Mouse (Mus musculus): ENCODE results near the gene Gm42420. TPM values are rescaled to one million over a fixed set of nuclear protein-coding genes. Genes with fewer than 3 reads are reported as not detected.

Gm42420 gene
- polyA plus RNA-seq (2012; rRNA removed): 0.66 TPM in 1 of 2 replicates, not detected in the other

DNA sequence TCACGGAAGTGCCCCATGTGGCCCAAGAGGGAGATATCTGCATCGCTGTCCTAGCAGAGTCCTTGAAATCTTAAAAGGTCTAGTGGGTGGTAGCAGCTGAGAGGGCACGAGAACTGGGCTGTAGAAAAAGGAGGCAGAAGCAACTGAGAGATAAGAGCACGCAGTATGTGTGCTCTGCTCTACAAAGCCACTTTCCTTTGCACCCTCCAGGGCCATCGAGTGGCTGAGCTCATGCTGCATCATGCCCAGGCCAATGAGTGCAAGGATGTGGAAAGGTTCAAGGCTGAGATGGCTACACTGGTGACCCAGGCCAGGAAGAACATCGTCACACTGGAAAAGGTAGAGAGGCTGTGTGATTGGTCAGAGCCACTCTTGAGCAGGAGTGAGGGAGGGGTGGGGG is at the start of gene Gm42420:
Gene Gm42420, plus strand, starts transcription at position 237 of the 400 bp plus-strand sequence.
- Histone ChIP-seq H3K4me1 (ENCODE audit: control insufficient read depth, insufficient read depth, low read length) (no peaks in the 10 kb centered on the region), H3K4me3 (replicated peaks; ENCODE audit: extremely low read depth, low read depth, low read length) (no peak within 1 kb of the TSS)
- DNase-seq: no peak
- no peak for TF ChIP-seq CTCF (IDR thresholded peaks at IDR 0.05; ENCODE audit: insufficient read depth, low read length)
- TF ChIP-seq POLR2A (IDR thresholded peaks at IDR 0.05; ENCODE audit: borderline replicate concordance, extremely low read depth, low read depth, low read length): no peak
- 86% methylated on average over 6 of the region's 6 CpGs for WGBS

DNA sequence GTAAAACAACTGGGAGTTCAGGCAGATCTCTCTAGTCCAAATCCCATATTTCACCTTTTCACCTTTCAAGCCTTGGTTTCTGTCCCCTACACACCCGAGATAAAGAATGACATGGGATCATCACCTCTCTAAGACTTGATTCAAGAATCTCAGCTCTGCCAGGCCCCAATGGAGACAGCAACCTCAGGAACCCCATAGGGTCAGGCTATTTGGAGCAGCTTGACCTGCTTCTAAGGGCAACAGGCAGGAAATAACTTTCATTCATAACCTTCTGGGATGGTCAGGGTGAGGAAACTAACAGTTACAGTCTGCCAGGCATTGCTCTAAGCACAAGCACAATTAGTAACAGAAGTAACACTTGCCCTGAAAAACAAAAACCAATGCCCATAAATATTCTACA is 48.9 kb upstream of the Gm42420 start:
- no peak for DNase-seq
- WGBS: 51% methylated on average over 1 of the region's 1 CpGs
- H3K4me3 ChIP-seq (replicated peaks; ENCODE audit: extremely low read depth, low read depth, low read length): no peak overlapping the region
- TF ChIP-seq CTCF (IDR thresholded peaks at IDR 0.05; ENCODE audit: insufficient read depth, low read length) (no peak), POLR2A (IDR thresholded peaks at IDR 0.05; ENCODE audit: borderline replicate concordance, extremely low read depth, low read depth, low read length) (no peak)
- H3K4me1 ChIP-seq (ENCODE audit: control insufficient read depth, insufficient read depth, low read length): peaks cover 5% of the 10 kb centered on the region

DNA sequence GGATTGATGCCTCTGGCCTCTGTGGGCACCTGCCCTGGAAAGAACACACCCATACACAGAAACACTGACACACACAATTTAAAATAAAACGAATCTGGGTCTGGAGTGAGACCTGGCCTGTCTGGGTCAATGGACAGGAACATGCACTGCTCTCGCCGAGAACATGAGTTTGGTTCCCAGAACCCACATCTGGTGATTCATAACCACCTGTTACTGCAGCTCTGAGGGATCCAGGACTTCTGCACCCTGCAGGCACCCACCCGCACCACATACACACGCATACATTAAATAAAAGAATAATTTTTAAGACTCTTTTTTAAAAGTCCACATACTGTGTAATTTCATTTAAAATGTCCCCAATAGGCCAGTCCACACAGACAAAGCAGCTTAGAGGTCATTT is 48.3 kb upstream of the Gm42420 start:
- H3K4me3 ChIP-seq (replicated peaks; ENCODE audit: extremely low read depth, low read depth, low read length): no peak overlapping the region
- H3K4me1 ChIP-seq (ENCODE audit: control insufficient read depth, insufficient read depth, low read length): peaks cover 5% of the 10 kb centered on the region
- TF ChIP-seq CTCF (IDR thresholded peaks at IDR 0.05; ENCODE audit: insufficient read depth, low read length): no peak
- DNase-seq: no peak
- WGBS: 95% methylated on average over 5 of the region's 5 CpGs

DNA sequence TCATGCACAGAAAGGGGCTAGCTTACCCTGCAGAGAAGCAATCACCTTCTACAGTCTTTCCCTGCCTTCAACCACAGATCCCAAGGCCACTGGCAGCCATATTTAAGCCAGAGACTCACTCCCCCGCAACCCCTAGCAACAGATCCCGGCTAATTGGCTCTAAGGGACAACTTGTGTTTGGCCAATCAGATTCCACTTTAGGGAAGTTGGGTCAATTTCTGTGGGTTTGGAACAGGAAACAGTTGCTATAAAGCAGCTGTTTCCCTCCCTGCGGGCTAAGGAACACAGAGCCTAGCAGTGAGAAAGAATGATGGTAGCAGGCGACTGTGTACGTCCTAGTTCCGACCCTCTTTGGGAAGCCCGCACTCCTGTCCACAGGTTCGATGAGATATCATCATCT is 47.3 kb upstream of the Gm42420 start:
- TF ChIP-seq CTCF (IDR thresholded peaks at IDR 0.05; ENCODE audit: insufficient read depth, low read length): no peak
- no peak for TF ChIP-seq POLR2A (IDR thresholded peaks at IDR 0.05; ENCODE audit: borderline replicate concordance, extremely low read depth, low read depth, low read length)
- Histone ChIP-seq H3K4me1 (ENCODE audit: control insufficient read depth, insufficient read depth, low read length) (peaks cover 8% of the 10 kb centered on the region), H3K4me3 (replicated peaks; ENCODE audit: extremely low read depth, low read depth, low read length) (no peak overlapping the region)
- no peak for DNase-seq
- 64% methylated on average over 8 of the region's 8 CpGs for WGBS

DNA sequence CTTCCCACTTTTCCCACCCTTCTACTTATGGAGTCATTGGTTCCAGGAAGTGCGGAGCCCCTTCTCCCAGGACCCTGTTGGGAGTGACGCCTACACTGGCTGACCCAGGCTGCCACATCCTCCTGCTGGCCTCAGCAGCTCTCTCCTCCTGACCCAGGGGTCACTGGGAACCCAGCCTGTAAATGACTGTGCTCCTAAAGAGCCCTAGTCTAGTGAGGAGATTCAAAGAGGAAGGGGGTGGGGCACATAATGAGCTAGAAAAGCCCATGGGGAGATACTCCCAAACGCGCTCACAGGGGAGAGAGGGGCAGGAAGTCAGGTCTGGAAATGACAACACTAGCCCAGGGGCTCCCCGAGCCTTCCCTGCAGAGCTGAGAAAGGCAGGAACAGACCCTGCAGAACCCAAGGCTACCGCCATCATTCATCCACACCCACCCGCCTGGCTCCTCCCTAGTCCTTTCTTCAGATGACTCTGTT is 45.8 kb upstream of the Gm42420 start:
- TF ChIP-seq CTCF (IDR thresholded peaks at IDR 0.05; ENCODE audit: insufficient read depth, low read length) (no peak), POLR2A (IDR thresholded peaks at IDR 0.05; ENCODE audit: borderline replicate concordance, extremely low read depth, low read depth, low read length) (no peak)
- DNase-seq: no peak
- Histone ChIP-seq H3K4me3 (replicated peaks; ENCODE audit: extremely low read depth, low read depth, low read length) (peak overlapping the region; percentile 1), H3K4me1 (ENCODE audit: control insufficient read depth, insufficient read depth, low read length) (peaks cover 8% of the 10 kb centered on the region)
- 16% methylated on average over 7 of the region's 7 CpGs for WGBS

DNA sequence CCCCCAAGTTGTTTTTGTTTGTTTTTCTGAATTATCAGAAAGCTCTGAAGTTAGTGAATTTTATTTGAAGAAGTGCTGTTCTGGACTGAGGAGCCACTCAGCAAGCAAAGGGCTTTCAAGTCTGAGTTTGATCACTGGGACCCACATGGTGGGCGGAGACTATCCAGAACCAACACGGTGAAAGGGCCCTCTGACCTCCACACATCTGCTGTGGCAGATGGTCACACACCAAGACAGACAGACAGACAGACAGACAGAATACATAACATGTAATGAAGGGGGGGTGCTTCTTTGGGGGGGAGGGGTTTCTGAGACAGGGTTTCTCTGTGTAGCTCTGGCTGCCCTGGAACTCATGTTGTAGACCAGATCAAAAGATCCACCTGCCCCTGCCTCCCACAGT is 45.0 kb upstream of the Gm42420 start:
- H3K4me3 ChIP-seq (replicated peaks; ENCODE audit: extremely low read depth, low read depth, low read length): no peak overlapping the region
- no peak for DNase-seq
- WGBS: 54% methylated on average over 2 of the region's 2 CpGs
- H3K4me1 ChIP-seq (ENCODE audit: control insufficient read depth, insufficient read depth, low read length): peaks cover 8% of the 10 kb centered on the region
- TF ChIP-seq POLR2A (IDR thresholded peaks at IDR 0.05; ENCODE audit: borderline replicate concordance, extremely low read depth, low read depth, low read length) (no peak), CTCF (IDR thresholded peaks at IDR 0.05; ENCODE audit: insufficient read depth, low read length) (no peak)

DNA sequence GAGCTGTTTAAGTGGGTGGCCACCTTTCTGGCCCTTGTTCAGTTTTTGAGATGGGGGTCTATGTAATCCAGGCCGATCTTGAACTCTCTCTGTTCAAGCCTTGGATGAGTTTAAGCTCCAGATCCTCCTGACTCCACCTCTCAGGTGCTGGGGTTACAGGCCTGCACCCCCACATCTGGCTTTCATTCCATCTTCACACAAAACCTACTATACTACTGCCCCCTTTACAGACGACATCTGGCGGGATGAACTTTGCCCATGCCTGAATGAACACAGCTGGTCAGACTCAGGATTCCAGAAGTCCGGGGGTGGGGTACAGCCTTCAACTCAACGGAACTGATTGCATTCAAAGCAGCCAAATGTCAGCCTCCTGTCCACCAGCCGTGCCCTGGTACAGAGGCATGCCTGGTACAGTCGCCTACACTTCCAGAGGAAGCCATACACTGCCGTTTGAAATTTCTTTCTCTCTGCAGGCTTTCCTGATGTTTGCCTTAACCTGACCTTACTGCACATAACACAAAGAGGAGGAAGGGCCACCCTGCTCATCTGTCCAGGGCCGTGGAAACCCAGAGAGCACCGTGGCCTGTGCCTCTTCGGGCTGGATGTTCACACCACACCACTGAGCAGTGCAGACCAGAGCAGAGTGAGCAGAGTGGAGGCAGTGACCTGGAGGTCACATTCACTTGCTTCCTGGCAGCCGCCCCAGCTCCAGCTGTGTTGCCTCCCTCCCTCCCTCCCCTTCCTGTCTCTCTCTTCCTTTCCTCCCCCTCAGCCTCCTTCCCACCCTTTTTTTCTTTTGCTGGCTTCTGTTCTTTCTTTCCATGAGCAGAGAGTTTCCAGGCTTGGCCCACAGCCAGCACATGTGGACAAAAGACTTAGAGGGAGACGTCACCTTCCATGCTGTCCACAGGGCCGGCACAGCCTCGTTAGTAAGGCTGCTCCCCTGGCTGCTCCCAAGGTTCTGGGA is 42.6 kb upstream of the Gm42420 start:
- peak; percentile 43 for DNase-seq
- 30% methylated on average over 15 of the region's 15 CpGs for WGBS
- H3K4me3 ChIP-seq (replicated peaks; ENCODE audit: extremely low read depth, low read depth, low read length): no peak overlapping the region
- H3K4me1 ChIP-seq (ENCODE audit: control insufficient read depth, insufficient read depth, low read length): peaks cover 8% of the 10 kb centered on the region
- no peak for TF ChIP-seq CTCF (IDR thresholded peaks at IDR 0.05; ENCODE audit: insufficient read depth, low read length)
- no peak for TF ChIP-seq POLR2A (IDR thresholded peaks at IDR 0.05; ENCODE audit: borderline replicate concordance, extremely low read depth, low read depth, low read length)

DNA sequence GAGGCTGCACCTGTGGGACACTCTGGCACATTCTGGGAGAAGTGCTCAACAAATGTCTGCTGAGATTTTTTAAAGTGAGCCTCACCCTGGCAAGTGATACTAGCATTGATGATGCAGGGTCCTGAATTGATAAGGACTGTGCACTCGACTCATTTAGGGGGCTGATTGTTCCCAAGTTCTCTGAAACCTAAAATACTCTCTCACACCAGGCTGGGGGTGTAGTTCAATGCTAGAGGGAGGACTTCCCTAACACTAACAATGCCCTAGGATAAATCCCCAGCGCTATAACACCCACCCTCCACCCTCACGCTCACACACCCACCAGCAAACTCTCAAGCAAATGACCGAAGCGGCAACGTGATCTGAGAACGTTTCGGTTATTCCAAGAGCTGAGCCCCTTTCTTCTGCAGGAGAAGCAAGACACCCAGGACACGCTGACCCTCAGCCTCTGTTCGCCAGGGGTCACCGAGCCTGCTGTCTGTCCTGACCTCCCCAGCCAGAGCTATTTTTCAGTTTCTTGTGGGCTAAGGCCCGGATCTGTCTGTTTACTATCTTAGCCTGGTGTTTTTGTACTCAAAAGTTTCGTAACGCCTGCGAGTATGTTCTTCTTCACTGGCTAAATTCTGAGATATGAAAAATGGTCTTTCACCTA is 41.7 kb upstream of the Gm42420 start:
- Histone ChIP-seq H3K4me1 (ENCODE audit: control insufficient read depth, insufficient read depth, low read length) (peaks cover 8% of the 10 kb centered on the region), H3K4me3 (replicated peaks; ENCODE audit: extremely low read depth, low read depth, low read length) (no peak overlapping the region)
- whole genome bisulfite sequencing: 68% methylated on average over 15 of the region's 15 CpGs
- no peak for TF ChIP-seq POLR2A (IDR thresholded peaks at IDR 0.05; ENCODE audit: borderline replicate concordance, extremely low read depth, low read depth, low read length)
- TF ChIP-seq CTCF (IDR thresholded peaks at IDR 0.05; ENCODE audit: insufficient read depth, low read length): no peak
- no peak for DNase-seq

DNA sequence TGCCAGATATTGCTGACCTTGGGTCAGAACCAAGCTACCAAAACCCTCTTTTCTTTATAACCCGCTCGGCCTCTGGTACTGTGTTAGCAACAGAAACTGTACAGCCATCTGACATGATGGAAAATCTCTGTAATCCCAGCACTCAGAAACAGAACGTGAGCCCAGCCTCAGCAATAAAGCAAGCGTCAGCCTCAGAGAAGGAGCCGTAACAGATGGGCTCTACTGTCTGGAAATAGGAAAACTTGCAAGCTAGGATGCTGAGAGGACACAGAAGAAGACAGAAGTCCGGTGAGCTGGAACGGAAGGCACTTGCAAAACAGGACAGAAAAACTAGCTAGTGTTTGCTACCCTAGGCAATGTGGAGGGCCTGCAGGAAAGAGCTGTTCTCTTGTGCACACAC is 40.1 kb upstream of the Gm42420 start:
- WGBS: 85% methylated on average over 7 of the region's 7 CpGs
- TF ChIP-seq CTCF (IDR thresholded peaks at IDR 0.05; ENCODE audit: insufficient read depth, low read length) (no peak), POLR2A (IDR thresholded peaks at IDR 0.05; ENCODE audit: borderline replicate concordance, extremely low read depth, low read depth, low read length) (no peak)
- H3K4me3 ChIP-seq (replicated peaks; ENCODE audit: extremely low read depth, low read depth, low read length): no peak overlapping the region
- H3K4me1 ChIP-seq (ENCODE audit: control insufficient read depth, insufficient read depth, low read length): peaks cover 3% of the 10 kb centered on the region; the same call in 1 of the 2 replicates
- DNase-seq: no peak
